Mouse (Mus musculus): ENCODE data around the gene Pawr.
A peak's percentile ranks its signal among the peaks of the same experiment; 100 is the strongest.

The Pawr gene

DNA sequence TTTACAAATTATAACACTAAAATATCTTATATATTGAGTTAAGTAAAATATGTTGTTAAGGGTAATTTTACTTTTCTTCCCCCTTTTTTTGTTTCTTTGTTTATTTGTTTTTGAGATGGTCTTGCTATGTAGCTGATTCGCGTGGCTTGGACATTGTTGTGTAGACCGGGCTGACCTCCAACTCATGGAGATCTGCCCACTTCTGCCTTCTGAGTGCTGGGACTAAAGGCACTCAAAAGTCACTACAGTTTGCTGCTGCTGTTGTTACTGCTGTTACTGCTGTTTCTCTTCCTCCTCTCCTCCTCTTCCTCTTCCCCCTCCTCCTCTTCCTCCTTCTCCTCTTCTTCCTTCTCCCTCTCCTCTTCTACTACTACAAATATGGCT, 23.5 kb downstream of the Pawr start:
- no peak for ATAC-seq (ENCODE audit: low TSS enrichment)

DNA sequence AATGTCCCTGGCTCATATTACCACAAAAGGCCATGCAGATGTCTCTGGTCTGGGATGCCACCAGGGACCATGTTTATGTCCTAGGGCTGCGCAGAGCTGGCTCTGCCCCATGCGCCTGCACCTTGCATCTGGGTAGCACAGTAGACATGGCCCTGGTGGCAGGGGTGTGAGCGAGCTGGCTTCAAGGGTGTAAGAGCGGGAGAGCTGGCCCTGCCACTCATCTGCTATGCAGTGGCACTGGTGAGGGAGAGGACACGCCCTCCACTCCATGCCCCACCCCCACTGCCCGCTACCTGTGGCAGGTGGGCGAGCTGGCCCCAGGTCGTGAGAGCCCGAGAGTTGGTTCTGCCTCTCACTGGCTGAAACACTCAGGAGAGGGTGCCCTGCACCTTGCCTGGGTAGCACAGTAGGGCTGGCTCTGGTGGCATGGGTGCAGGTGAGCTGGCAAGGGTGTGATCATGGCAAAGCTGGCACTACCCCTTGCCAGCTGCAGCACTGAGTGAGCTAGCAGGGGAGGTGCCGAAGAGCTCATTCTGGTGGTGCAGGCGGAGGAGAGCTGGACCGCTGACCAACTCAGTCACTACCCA, 24.8 kb downstream of the Pawr start:
- no peak for ATAC-seq (ENCODE audit: low TSS enrichment)

GRCm38 (mm10) chr10:108359974-108360373, 28.1 kb downstream of the Pawr start:
- no peak for ATAC-seq (ENCODE audit: low TSS enrichment)

DNA sequence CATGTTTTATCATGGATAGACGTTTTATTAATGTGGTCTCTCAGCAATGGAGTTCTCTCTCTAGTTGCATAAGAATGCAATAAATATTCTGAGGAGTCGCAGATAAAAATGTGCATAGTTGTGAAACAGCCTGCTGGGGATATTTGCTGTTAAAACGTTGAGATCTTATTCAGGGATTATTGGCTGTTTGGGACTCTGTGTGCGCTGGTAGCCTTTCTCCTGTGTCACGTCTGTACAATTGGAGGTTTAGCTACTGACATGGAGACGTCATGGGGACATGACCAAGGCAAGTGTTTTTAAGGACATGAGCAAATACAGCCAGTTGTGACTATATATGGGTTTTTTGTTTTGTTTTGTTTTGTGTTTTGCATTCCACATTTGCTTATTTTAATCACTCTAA, 28.9 kb downstream of the Pawr start:
- no peak for ATAC-seq (ENCODE audit: low TSS enrichment)

DNA sequence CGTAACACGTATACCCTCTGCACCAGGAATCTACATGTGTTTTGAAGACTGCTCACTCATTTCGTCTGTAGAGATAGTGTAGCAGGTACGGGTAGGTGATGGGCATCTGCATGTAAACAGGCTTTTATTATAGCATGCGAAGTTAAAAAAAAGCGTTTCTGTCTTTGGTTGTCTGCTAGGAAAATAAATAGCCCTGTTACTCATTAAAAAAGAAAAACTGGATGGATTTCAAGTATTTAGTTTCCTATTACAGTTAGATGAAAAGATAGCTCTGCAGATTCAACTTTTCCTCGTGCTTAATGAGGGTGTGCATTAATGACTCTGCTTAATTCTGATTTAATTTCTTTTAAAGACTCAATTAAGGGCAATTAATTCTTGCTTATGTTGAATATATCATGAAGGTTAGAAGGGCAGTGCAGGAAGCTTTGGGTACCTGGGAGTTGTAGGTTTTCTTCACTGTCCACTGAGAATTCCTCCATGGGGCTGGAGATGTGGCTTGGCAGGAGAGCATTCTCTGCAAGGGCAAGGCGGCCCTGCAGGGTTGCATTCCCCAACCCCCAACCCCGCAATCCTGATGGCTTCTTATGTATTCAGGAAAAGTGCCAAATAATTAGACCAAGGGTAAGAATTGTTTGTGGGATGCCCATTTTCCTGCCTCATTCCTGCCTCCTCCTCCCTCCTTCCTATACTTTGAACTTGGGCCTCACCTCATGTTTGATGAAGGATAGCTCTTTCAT, 29.7 kb downstream of the Pawr start:
- no peak for ATAC-seq (ENCODE audit: low TSS enrichment)

DNA sequence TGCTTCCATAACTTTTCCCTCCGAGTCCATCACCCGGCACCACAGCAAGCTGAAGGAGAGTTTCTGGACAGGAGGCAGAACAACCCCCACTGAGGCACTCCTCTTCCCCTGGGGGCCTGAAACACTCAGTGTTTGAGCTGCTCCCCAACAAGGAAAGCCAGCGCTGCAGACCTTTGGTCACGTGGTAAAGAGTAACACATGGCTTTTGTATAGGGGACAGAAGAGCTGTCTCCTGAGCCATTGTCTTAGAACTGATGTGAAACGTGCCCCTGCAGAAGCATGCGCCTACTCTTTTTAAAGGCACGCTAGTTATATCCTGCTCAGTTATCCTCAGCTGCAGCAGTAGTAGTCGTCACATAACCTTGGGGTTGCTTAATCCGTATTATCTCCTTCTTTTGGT, 32.0 kb downstream of the Pawr start:
- no peak for ATAC-seq (ENCODE audit: low TSS enrichment)

GRCm38 (mm10) chr10:108364946-108365719, 33.2 kb downstream of the Pawr start:
- ATAC-seq (ENCODE audit: low TSS enrichment): peak; percentile 31; the same call in 1 of the 2 replicates

- no peak for ATAC-seq (ENCODE audit: low TSS enrichment)
These were observed 34.3 kb downstream of the Pawr start for GRCm38 (mm10) chr10:108366251-108366650.

DNA sequence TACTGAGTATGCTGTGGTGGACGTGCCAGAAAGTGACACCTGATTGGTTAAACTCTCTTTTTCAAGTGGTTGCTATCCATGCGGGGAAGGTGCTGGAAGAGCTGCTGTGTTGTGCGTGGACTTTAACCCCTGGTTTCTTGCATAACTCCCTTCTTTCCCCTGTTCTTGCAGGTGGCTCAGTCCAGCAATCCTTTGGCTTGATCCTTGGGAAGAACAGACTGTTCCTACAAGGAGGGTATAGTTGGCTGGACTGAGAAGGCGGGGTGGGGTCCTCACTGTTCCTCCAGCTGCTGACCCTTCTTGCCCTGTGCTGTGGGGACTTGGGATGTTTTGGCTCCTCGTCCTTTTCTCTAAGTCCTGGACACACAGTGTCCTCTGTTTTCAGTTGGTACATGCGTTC, 36.4 kb downstream of the Pawr start:
- ATAC-seq (ENCODE audit: low TSS enrichment): no peak

DNA sequence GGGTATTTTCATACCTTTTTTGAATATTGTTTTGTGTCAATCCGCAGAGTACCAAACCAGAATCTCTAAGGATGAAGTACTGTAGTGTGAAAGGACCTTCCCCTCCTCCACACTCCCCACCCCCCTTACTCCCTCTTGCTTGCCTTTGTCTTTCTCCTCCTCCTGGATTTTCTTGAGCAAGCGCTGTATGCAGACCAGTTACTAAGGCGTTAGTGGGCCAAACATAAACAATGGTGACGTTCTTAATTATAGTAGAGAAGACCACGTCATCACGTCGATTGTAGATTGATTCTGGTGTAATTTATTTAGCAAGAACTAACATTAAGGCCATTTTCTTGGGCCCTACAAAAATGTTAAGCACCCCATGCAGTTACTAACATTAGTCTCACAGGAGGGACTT, 40.3 kb downstream of the Pawr start:
- ATAC-seq (ENCODE audit: low TSS enrichment): no peak

- no peak for ATAC-seq (ENCODE audit: low TSS enrichment)
These were observed 40.9 kb downstream of the Pawr start for GRCm38 (mm10) chr10:108372858-108373257.

DNA sequence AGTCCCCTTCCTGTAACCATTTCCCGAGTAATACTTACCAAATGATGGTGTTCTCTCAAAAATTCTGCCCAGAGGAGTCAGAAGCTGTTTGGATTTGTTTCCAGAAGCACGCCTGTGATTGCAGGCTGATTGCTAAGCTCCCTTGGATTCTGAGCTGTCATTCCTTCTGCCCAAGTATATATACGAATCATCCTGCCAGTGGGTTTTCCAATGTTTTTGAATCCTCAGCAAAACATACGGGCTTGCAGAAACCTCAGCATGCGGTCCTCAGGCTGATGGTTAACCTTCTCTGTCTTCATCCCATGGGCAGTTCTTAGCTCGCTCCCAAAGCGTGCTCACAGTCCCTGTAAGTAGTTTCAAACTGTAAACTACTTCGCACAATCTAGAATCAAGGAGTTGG, 43.9 kb downstream of the Pawr start:
- ATAC-seq (ENCODE audit: low TSS enrichment): no peak

DNA sequence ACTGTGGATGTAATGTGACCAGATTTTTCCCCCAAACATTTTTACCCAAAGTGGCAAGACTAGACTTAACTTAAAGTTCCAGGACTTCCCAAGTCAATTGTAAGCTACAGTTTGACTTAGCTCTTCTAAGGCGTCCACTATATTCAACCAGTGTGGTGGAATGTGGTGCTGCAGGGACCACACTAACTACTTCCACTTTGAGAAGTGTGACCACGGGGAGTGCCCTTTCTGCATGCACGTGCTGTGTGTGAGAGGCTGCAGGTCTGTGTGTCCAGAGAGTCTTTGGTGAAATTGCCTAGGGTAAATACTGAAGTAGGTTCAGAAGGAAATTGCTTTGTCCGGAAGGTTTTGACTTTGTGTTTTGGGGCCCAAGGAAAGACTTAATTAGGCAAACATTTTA, 44.4 kb downstream of the Pawr start:
- no peak for ATAC-seq (ENCODE audit: low TSS enrichment)

GRCm38 (mm10) chr10:108377369-108377768, 45.4 kb downstream of the Pawr start:
- no peak for ATAC-seq (ENCODE audit: low TSS enrichment)

- ATAC-seq (ENCODE audit: low TSS enrichment): peak; percentile 73
These were observed 46.1 kb downstream of the Pawr start for GRCm38 (mm10) chr10:108378062-108378461.

GRCm38 (mm10) chr10:108378479-108378878, 46.6 kb downstream of the Pawr start:
- ATAC-seq (ENCODE audit: low TSS enrichment): no peak

DNA sequence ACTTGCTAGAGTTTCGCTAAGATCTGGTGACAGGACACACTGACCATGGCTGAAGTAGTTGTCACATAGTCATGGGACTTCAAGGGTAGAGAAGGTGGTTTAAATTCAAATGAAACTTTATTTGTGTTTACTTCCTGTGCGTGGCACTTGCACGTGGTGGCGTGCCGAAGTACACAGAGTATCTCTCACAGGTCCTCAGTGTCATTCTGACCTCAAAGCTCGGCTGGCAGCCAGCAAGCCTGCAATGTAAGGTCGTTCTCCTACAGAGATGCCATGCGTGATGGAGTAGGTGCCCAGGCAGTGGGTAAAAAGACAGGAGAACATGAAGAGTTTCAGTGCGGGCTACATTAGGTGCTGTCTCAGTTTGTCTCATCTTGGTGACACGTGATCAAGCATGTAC, 48.8 kb downstream of the Pawr start:
- ATAC-seq (ENCODE audit: low TSS enrichment): no peak

- ATAC-seq (ENCODE audit: low TSS enrichment): no peak
These were observed 52.3 kb downstream of the Pawr start for GRCm38 (mm10) chr10:108384153-108384769.

- ATAC-seq (ENCODE audit: low TSS enrichment): peak; percentile 82
These were observed 53.6 kb downstream of the Pawr start for GRCm38 (mm10) chr10:108385480-108385955.

- no peak for ATAC-seq (ENCODE audit: low TSS enrichment)
These were observed 56.5 kb downstream of the Pawr start for GRCm38 (mm10) chr10:108388410-108388915.

GRCm38 (mm10) chr10:108389178-108389926, 57.4 kb downstream of the Pawr start:
- no peak for ATAC-seq (ENCODE audit: low TSS enrichment)

DNA sequence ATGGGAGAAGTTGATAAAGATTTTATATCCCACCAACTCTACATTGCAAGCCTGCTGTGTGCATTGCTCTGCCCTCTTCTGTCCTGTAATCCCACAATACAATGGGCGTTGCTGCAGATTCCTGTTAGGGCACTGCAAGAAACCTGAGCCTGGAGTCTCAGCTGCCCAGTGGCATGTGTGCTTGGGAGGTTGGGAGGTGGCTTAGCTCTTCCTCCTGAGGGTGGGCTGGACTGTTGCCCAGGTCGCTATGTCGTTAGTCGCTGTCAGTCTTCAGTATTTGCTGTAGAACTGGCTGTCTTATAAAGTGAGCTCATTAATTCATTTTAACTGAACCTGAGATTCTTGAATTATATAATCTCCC, 58.0 kb downstream of the Pawr start:
- no peak for ATAC-seq (ENCODE audit: low TSS enrichment)
